Mouse (Mus musculus) E14TG2a.4 (cell line): Measurements from ENCODE around the gene Pbrm1.
A peak's percentile ranks its signal among the peaks of the same experiment; 100 is the strongest.

ENCODE experiments used
- H3K27me3 ChIP-seq: 2 replicates; pipeline ENCODE4 v1.6.1; 2014; ENCODE audit warnings: low read length, control low read depth; ENCODE audit not compliant: insufficient read depth
- H3K36me3 ChIP-seq: 2 replicates; pipeline ENCODE4 v1.6.1; 2014; ENCODE audit warnings: low read length, control low read depth; ENCODE audit not compliant: insufficient read depth
- H3K4me1 ChIP-seq: replicated peaks from 2 replicates; pipeline ENCODE4 v1.6.1; 2014; ENCODE audit warnings: low read depth, low read length, control low read depth
- H3K4me3 ChIP-seq: replicated peaks from 2 replicates; pipeline ENCODE4 v1.5.1; 2014; ENCODE audit warnings: mild to moderate bottlenecking, low read length
- H3K9me3 ChIP-seq: 2 replicates; pipeline ENCODE4 v1.6.1; 2014; ENCODE audit warnings: low read length, control low read depth
- CTCF ChIP-seq: conservative IDR thresholded peaks from 2 replicates; pipeline ENCODE4 v1.5.1; 2014; ENCODE audit warnings: low read length
- NANOG ChIP-seq: IDR thresholded peaks from 2 replicates; pipeline ENCODE4 v1.6.1; 2014; ENCODE audit warnings: borderline replicate concordance, low read length, mixed read lengths
- POU5F1 ChIP-seq: IDR thresholded peaks from 2 replicates; pipeline ENCODE4 v1.6.1; 2014; ENCODE audit warnings: low read length, borderline replicate concordance

Pbrm1 gene

GRCm38 (mm10) chr14:31128826-31129219 is 109.9 kb downstream of the Pbrm1 start, which contains the start of gene Smim4:
Smim4 (minus strand) TSS chr14:31128956.
- Histone ChIP-seq H3K9me3 (no peaks in the 10 kb centered on the region), H3K4me3 (peak within 1 kb of the TSS; percentile 97), H3K4me1 (peaks cover 80% of the 10 kb centered on the region), H3K36me3 (peaks cover 49% of the 10 kb centered on the region), H3K27me3 (peaks cover 12% of the 10 kb centered on the region)
- TF ChIP-seq CTCF (0 out of 2 replicates have a peak, but pooled peaks have one; percentile 6), NANOG (no peak)

DNA sequence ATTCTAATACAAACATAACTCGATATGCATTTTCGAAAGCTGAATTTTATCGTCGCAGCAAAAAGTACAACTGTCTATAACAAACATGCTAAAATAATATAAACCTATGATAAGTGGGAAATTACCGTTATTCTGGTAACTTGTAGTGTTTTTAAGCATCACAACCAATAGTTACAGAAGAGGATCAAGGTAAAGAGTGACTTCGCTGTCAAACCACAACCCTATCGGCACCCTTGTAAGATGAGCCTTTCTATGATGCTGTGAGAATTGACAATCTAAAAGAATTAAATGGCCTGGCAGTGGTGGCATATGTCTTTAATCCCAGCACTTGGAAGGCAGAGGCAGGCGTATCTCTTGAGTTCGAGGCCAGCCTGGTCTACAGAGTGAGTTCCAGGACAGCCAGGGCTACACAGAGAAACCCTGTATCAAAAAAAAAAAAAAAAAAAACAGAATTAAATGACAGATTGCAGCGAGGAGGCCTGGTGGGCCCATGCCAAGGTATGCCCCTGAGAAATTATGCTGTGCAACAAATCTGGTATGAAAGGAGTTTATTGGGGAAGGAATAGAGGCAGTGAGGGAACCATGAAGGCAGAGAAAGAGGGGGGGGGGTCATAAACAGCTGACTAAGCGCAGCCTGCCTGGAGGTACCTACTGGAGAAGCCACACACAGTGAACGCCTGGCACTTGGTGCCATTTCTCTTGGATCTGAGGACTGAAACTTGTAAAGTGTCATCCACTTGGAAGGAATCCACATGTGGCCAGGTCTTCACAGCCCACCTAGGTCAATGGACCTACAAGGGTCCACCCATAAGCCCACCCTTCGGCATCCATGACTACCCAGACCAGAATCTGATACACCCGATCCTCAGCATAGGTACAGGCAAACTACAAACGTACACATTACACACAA is 110.6 kb downstream of the Pbrm1 start:
- H3K9me3 ChIP-seq, result no peaks in the 10 kb centered on the region
- TF ChIP-seq NANOG (no peak), CTCF (no peak), POU5F1 (no peak)

GRCm38 (mm10) chr14:31130236-31131220 is 111.6 kb downstream of the Pbrm1 start, which contains the start of gene Nt5dc2:
Nt5dc2 (plus strand) TSS chr14:31131053.
- H3K4me1 ChIP-seq, result peaks cover 81% of the 10 kb centered on the region
- TF ChIP-seq POU5F1 (no peak), CTCF (no peak), NANOG (no peak)
- peaks cover 12% of the 10 kb centered on the region for H3K27me3 ChIP-seq
- H3K4me3 ChIP-seq, result peak within 1 kb of the TSS; percentile 97
- peaks cover 49% of the 10 kb centered on the region for H3K36me3 ChIP-seq
- no peaks in the 10 kb centered on the region for H3K9me3 ChIP-seq

More for the DNA sequence above, 110.6 kb downstream of the Pbrm1 start:
- peaks cover 82% of the 10 kb centered on the region for H3K4me1 ChIP-seq
- H3K4me3 ChIP-seq, result peak overlapping the region; percentile 97
- peaks cover 12% of the 10 kb centered on the region for H3K27me3 ChIP-seq
- H3K36me3 ChIP-seq, result peaks cover 49% of the 10 kb centered on the region

GRCm38 (mm10) chr14:31131272-31131821 is 112.4 kb downstream of the Pbrm1 start:
- Histone ChIP-seq H3K4me3 (peak overlapping the region; percentile 97), H3K36me3 (peaks cover 51% of the 10 kb centered on the region), H3K27me3 (peaks cover 12% of the 10 kb centered on the region), H3K9me3 (no peaks in the 10 kb centered on the region), H3K4me1 (peaks cover 81% of the 10 kb centered on the region)
- TF ChIP-seq POU5F1, result no peak

GRCm38 (mm10) chr14:31132031-31132430 is 113.1 kb downstream of the Pbrm1 start:
- Histone ChIP-seq H3K4me1 (peaks cover 82% of the 10 kb centered on the region), H3K4me3 (peak overlapping the region; percentile 97), H3K36me3 (peaks cover 52% of the 10 kb centered on the region), H3K27me3 (peaks cover 12% of the 10 kb centered on the region), H3K9me3 (no peaks in the 10 kb centered on the region)
- no peak for TF ChIP-seq POU5F1

GRCm38 (mm10) chr14:31132491-31132975 is 113.6 kb downstream of the Pbrm1 start:
- Histone ChIP-seq H3K4me1 (peaks cover 82% of the 10 kb centered on the region), H3K36me3 (peaks cover 54% of the 10 kb centered on the region), H3K27me3 (peaks cover 12% of the 10 kb centered on the region), H3K9me3 (no peaks in the 10 kb centered on the region), H3K4me3 (peak overlapping the region; percentile 97)
- TF ChIP-seq POU5F1 (no peak), NANOG (no peak), CTCF (no peak)

DNA sequence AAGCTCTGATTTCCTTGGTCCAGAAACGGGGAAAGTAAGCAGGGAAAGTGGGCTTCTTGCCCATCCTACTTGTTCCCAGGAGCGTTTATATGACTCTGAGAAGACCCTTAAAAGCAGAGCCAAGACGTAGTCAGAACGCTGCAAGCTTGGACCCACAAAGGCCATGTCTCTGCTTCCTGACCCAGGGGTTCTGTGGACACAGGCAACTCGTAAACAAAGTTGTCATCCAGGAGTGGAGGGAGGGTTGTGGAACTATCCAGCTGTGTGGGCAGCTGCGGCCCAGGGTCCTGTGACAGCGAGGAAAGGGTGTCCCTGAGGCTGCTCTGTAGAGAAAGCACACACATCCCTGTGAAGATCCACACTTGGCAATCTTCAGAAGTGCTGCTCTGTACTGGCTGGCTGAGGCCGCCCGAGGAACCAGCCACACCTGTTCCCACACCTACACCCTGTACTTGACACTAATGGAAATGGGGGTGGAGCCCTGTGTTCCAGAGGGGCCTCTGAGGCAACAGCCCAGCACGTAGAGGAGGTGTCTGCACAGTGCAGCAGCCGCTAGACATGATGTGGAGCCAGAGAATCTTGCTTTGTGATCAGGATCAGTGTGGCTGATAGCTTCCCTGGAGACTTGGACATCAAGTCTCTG is 114.2 kb downstream of the Pbrm1 start:
- Histone ChIP-seq H3K4me1 (peaks cover 84% of the 10 kb centered on the region), H3K4me3 (no peak overlapping the region), H3K9me3 (no peaks in the 10 kb centered on the region), H3K27me3 (peaks cover 12% of the 10 kb centered on the region), H3K36me3 (peaks cover 58% of the 10 kb centered on the region)
- TF ChIP-seq POU5F1 (no peak), CTCF (no peak), NANOG (no peak)
